Mouse (Mus musculus) brown adipose tissue, adult 24 weeks (tissue): ENCODE results near the gene Atp6v1g1. TPM values are rescaled to one million over a fixed set of nuclear protein-coding genes. Genes with fewer than 3 reads are reported as not detected.

ENCODE experiments used
- H3K27ac ChIP-seq: fragments of 200-500 bp; replicated peaks from 2 replicates; pipeline ENCODE4 v1.5.1; 2012; ENCODE audit warnings: low read depth, mild to moderate bottlenecking, low read length
- H3K4me1 ChIP-seq: fragments of 200-500 bp; 2 replicates; pipeline ENCODE4 v1.6.1; 2012; ENCODE audit warnings: low read length, mixed read lengths; ENCODE audit not compliant: control insufficient read depth, insufficient read depth, insufficient read length
- H3K4me3 ChIP-seq: fragments of 200-500 bp; 2 replicates; pipeline ENCODE4 v1.5.1; 2012; ENCODE audit warnings: low read depth, mild to moderate bottlenecking, low read length, moderate library complexity; ENCODE audit not compliant: insufficient read depth
- polyA plus RNA-seq: library from polyadenylated mRNA; stranded (reverse); fragments of >200 nt; gene quantifications from 2 replicates; pipeline ENCODE4 v1.2.4, GENCODE M21; 2012; ENCODE audit not compliant: missing spikeins, insufficient read depth, insufficient read length

Atp6v1g1 gene
- polyA plus RNA-seq, 1 experiment: 179 TPM

- no peak overlapping the region for H3K27ac ChIP-seq
- H3K4me3 ChIP-seq: no peak overlapping the region
- no peaks in the 10 kb centered on the region for H3K4me1 ChIP-seq
Measured at GRCm38 (mm10) chr4:63586240-63586639, 41.7 kb downstream of the Atp6v1g1 start.

GRCm38 (mm10) chr4:63589987-63590386, 45.4 kb downstream of the Atp6v1g1 start:
- H3K4me3 ChIP-seq: no peak overlapping the region
- peaks cover 3% of the 10 kb centered on the region; the same call in 1 of the 2 replicates for H3K4me1 ChIP-seq
- no peak overlapping the region for H3K27ac ChIP-seq

- H3K4me1 ChIP-seq: peaks cover 3% of the 10 kb centered on the region; the same call in 1 of the 2 replicates
- no peak overlapping the region for H3K4me3 ChIP-seq
- no peak overlapping the region for H3K27ac ChIP-seq
Measured at GRCm38 (mm10) chr4:63590538-63590937, 46.0 kb downstream of the Atp6v1g1 start.

GRCm38 (mm10) chr4:63594459-63595110, 50.0 kb downstream of the Atp6v1g1 start:
- Histone ChIP-seq H3K27ac (no peak overlapping the region), H3K4me1 (peaks cover 3% of the 10 kb centered on the region; the same call in 1 of the 2 replicates), H3K4me3 (no peak overlapping the region)

- no peak overlapping the region for H3K4me3 ChIP-seq
- no peak overlapping the region for H3K27ac ChIP-seq
- peaks cover 3% of the 10 kb centered on the region; the same call in 1 of the 2 replicates for H3K4me1 ChIP-seq
Measured at GRCm38 (mm10) chr4:63595259-63595658, 50.7 kb downstream of the Atp6v1g1 start.

GRCm38 (mm10) chr4:63596010-63596409, 51.4 kb downstream of the Atp6v1g1 start:
- peaks cover 3% of the 10 kb centered on the region; the same call in 1 of the 2 replicates for H3K4me1 ChIP-seq
- no peak overlapping the region for H3K27ac ChIP-seq

More at GRCm38 (mm10) chr4:63596010-63596409, 51.4 kb downstream of the Atp6v1g1 start:
- no peak overlapping the region for H3K4me3 ChIP-seq

Other genes with a start within 250 kb of the Atp6v1g1 start
- 282 and 371 TPM in 2 replicates for gene Orm1, start 200.2 kb upstream of the Atp6v1g1 start, polyA plus RNA-seq
- 24.8 and 28.9 TPM in 2 replicates for gene Orm3, start 188.6 kb upstream of the Atp6v1g1 start, polyA plus RNA-seq
- gene Orm2, start 182.3 kb upstream of the Atp6v1g1 start, polyA plus RNA-seq: 1.3 TPM in 1 of 2 replicates, not detected in the other
- 0.95 and 1.5 TPM in 2 replicates for gene Akna, start 141.4 kb upstream of the Atp6v1g1 start, polyA plus RNA-seq
- 2.4 and 2.9 TPM in 2 replicates for gene Whrn, start 48.8 kb upstream of the Atp6v1g1 start, polyA plus RNA-seq
- 13.4 and 16.4 TPM in 2 replicates for gene Tmem268, start 14.0 kb downstream of the Atp6v1g1 start, polyA plus RNA-seq
- not detected in 2 replicates for gene Gm11213, start 60.5 kb downstream of the Atp6v1g1 start, polyA plus RNA-seq
- not detected in 2 replicates for gene Tex48, start 77.7 kb downstream of the Atp6v1g1 start, polyA plus RNA-seq
- not detected in 2 replicates for gene Gm11214, start 118.6 kb downstream of the Atp6v1g1 start, polyA plus RNA-seq
- gene Tnfsf15, start 200.3 kb downstream of the Atp6v1g1 start, polyA plus RNA-seq: not detected in 2 replicates